Mouse (Mus musculus): ENCODE measurements at regions not wholly inside any gene's neighbourhood (a gene's known extent, or its start where the extent isn't known, plus 50 kb on each side); places are given as distances from the start of the nearest gene placed in this dataset.
A peak's percentile ranks its signal among the peaks of the same experiment; 100 is the strongest.

DNA sequence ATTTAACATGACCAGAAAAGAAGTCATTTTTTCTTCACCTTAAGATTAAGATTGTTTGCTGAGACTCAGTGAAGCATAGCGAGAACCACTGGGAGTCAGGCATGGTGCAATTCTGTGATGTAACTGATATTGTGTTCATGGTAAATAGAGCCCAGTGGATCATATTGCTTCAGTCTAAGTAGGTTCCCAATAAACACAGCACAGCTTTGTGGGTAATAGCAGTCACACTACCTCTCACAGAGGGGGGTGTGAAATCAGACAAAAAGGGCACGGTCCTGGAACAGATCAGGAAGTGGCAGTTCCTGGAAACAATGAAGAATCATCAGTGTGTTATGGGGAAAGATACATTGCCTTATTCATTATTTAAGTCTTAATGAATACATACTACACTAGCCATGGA, 84.1 kb upstream of the Nampt start:
- no peak for DNase-seq (ENCODE audit: low spot score)

- DNase-seq (ENCODE audit: low spot score) = no peak
Observed at GRCm38 (mm10) chr12:32741465-32741864, 77.9 kb upstream of the Nampt start.

DNA sequence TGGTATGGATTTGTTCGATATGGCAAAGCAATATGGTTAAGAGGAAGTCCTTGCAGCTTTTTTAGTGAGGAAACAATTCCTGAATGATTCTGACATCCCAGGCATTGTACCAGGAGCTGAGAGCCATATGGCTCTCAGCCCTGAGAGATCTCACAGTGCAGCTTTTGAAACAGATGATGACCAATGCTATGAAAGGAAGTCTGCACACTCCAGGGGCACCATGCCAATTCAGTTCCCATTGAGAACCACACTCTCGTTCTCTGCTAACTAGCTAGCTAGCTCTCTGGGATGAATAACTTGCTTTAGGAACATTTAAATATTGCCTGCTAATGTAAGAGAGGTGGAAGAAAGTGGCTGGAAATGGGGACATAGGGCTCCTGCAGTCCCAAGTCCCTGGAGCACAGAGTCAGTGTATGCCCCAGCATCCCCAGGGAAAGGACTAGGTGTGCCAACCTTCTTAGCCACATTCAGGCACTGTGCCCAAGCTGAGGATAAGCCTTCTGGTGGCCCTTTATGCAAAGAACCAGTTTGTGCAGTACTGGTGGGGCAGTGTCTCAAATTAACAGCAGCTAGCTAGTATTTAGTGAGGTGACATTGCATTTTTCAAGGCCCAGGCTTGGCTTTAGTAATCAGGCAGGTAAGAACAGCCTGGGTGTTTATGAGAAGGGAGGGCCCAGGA, 61.8 kb upstream of the Nampt start:
- DNase-seq (ENCODE audit: low spot score) = peak; percentile 69

GRCm38 (mm10) chr12:32758150-32758549, 61.2 kb upstream of the Nampt start:
- no peak for DNase-seq (ENCODE audit: low spot score)

- DNase-seq (ENCODE audit: low spot score) = no peak
Observed at GRCm38 (mm10) chr12:32760627-32761026, 58.7 kb upstream of the Nampt start.

- DNase-seq (ENCODE audit: low spot score) = no peak
Observed at GRCm38 (mm10) chr12:32761055-32761454, 58.3 kb upstream of the Nampt start.

DNA sequence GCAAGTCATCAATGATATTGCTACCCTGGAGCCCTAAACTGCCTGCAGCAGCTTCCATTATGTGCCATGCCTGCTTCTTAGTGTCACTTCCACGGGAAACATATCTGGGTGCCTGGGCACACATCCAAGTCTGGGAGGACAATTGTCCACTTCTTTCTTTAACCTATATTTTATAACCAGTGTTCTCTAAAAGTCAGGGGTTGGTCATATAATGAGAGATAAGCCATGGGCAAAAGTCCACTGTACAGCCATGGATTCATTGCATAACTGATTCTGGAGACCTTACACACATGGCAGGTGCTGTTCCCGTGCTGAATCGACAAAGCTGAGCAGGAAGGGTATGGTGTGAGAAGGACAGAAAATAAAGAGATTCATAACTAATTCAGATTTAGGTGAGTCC, 55.1 kb upstream of the Nampt start:
- no peak for DNase-seq (ENCODE audit: low spot score)

- DNase-seq (ENCODE audit: low spot score) = no peak
Observed at GRCm38 (mm10) chr12:32764747-32765146, 54.6 kb upstream of the Nampt start.

- DNase-seq (ENCODE audit: low spot score) = no peak
Observed at GRCm38 (mm10) chr12:32765861-32766260, 53.5 kb upstream of the Nampt start.

GRCm38 (mm10) chr12:32766575-32766974, 52.8 kb upstream of the Nampt start:
- DNase-seq (ENCODE audit: low spot score) = no peak

DNA sequence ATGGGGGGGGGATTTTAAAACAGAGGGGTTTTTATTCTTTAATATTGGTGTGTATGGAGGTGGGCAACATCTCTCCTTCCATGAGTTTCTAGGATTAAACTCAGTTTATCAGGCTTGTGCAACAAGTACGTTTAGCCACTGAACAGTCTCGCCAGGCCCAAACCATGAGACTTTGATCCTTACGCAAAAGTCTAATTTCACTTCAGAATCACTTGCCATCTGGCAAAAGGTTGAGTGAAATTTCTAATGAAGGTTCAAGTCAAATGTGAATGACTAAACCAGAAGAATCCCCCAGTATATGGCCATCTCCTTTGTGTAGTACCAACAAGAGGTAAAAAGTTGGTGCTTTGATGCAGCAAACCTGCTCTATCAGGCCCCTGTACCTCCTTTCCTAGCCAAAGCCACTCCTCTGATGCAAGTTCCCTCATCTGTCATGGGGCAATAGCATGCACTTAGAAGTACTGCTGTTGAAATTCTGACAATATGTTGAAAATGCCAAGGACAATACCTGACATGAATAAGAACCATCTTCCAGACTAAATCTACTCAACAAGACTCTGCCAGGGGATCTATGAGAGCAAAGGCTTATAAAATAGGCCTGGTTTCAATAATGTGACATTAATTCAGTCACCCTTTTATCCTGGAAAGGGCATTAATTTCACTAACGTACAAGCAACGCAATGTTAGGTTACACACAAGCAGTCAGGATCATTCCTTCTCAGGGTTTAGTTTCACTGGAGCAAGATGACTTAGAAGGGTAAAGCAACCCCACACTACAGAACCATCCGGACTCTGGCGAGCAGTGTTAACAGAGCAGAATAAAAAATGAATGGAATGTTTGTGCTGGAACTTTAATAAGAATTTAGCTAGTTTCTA, 51.9 kb upstream of the Nampt start:
- no peak for DNase-seq (ENCODE audit: low spot score)

GRCm38 (mm10) chr12:32768082-32768743, 51.1 kb upstream of the Nampt start:
- peak; percentile 44 for DNase-seq (ENCODE audit: low spot score)

DNA sequence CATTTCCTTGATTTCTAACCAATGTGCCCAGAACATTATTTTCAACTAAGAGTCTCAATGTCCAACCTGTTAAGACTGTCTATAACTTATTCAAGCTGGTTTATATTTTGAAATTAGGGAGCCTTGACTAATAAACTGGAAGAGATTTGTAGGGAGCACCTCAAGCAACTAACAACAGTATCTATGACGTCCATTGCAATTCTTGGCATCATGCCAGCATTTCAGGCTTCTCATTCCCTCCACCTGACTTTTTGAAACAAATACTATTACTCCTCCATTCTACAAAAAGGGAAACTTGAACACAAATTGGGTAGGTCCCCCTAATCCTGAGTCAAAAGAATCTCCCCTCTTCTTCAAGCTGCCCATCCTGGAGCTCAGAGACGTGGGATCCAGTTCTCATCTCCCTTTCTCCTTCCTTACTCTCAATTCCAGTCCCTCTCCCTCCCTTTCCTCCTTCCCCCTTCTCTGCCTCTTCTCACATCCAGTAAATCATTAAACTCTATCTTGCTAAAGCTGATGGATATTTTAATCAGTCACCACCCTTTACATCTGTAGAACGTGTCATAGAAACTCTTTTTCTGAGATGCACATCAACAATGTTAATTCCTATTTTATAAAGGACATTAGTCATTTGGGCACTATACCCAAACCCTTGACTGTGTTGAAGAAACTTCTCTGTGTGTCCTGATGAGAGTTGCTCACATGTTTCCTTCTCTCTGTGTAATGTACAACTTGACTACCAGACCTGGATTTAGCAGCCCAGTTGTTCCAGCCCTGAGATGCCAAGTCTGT, 50.4 kb upstream of the Nampt start:
- no peak for DNase-seq (ENCODE audit: low spot score)
